Mouse (Mus musculus): ENCODE data around the gene Arid1b. TPM values are rescaled to one million over a fixed set of nuclear protein-coding genes. Genes with fewer than 3 reads are reported as not detected.

Arid1b gene
- total and polyA plus RNA-seq, 3 experiments: 6.1 to 12.4 (median 9.7) TPM

GRCm38 (mm10) chr17:5267747-5268146 is 273.6 kb downstream of the Arid1b start:
- Histone ChIP-seq H3K36me3 (replicated peaks in 1 of 2; ENCODE audit: control insufficient read depth in 1 of 2, insufficient read depth in 1 of 2, low read length in 1 of 2) (peaks cover 8 to 89% of the 10 kb centered on the region in 2 experiments), H3K27ac (ENCODE audit: insufficient read depth, low read depth) (no peak overlapping the region)

GRCm38 (mm10) chr17:5269302-5269701 is 275.2 kb downstream of the Arid1b start:
- Histone ChIP-seq H3K9ac (ENCODE audit: insufficient read depth, low read depth) (no peak overlapping the region), H3K9me3 (replicated peaks; ENCODE audit: low read length) (no peaks in the 10 kb centered on the region), H3K36me3 (replicated peaks in 1 of 2; ENCODE audit: control insufficient read depth in 1 of 2, insufficient read depth in 1 of 2, low read length in 1 of 2) (peaks cover 6 to 83% of the 10 kb centered on the region in 2 experiments), H3K27me3 (replicated peaks) (no peaks in the 10 kb centered on the region), H3K4me3 (replicated peaks in 1 of 3; ENCODE audit: low read depth in 2 of 3, low read length in 2 of 3, poor library complexity in 1 of 3) (no peak overlapping the region), H3K4me2 (ENCODE audit: insufficient read depth, low read depth, poor library complexity, severe bottlenecking) (no peak overlapping the region), H3K27ac (ENCODE audit: insufficient read depth, low read depth) (no peak overlapping the region), H3K4me1 (ENCODE audit: control insufficient read depth in 1 of 2, insufficient read depth in 2 of 2) (no peaks in the 10 kb centered on the region), H3K79me2 (replicated peaks; ENCODE audit: control insufficient read depth, extremely low read depth, insufficient read depth, poor library complexity, severe bottlenecking) (no peaks in the 10 kb centered on the region)
- DNase-seq (ENCODE audit: extremely low read depth): no peak
- dilution Hi-C loops (cut with MboI; ENCODE audit: extremely low pct_ligation_motif_present, extremely low pct_unique_long_range_greater_than_20kb, low sequenced_read_pairs): no loop called here
- TF ChIP-seq CHD1 (IDR thresholded peaks at IDR 0.05; ENCODE audit: low read depth, low read length): no peak
- TF ChIP-seq BHLHE40 (IDR thresholded peaks at IDR 0.05; ENCODE audit: low read depth, low read length): no peak
- no peak for TF ChIP-seq CTCF (conservative IDR thresholded peaks at IDR 0.05 in 1 of 2, IDR thresholded peaks at IDR 0.05 in 1 of 2; ENCODE audit: low read depth in 2 of 2, low read length in 2 of 2)
- TF ChIP-seq MXI1 (IDR thresholded peaks at IDR 0.05; ENCODE audit: low read depth, low read length): no peak
- TF ChIP-seq MAX (IDR thresholded peaks at IDR 0.05; ENCODE audit: low read length): no peak
- no peak for TF ChIP-seq CHD2 (IDR thresholded peaks at IDR 0.05; ENCODE audit: low read length)
- TF ChIP-seq POLR2AphosphoS2 (IDR thresholded peaks at IDR 0.05; ENCODE audit: low read depth, low read length): no peak
- TF ChIP-seq ZKSCAN1 (IDR thresholded peaks at IDR 0.05; ENCODE audit: borderline replicate concordance, low read depth, low read length): no peak
- TF ChIP-seq IRF4 (IDR thresholded peaks at IDR 0.05; ENCODE audit: low read depth, low read length): no peak
- in situ Hi-C loops (cut with MboI; ENCODE audit: low pct_ligation_motif_present, low pct_unique_long_range_greater_than_20kb, low sequenced_read_pairs): no loop called here

More at GRCm38 (mm10) chr17:5267747-5268146, 273.6 kb downstream of the Arid1b start:
- Histone ChIP-seq H3K9ac (ENCODE audit: insufficient read depth, low read depth) (no peak overlapping the region), H3K4me3 (replicated peaks in 1 of 3; ENCODE audit: low read depth in 2 of 3, low read length in 2 of 3, poor library complexity in 1 of 3) (no peak overlapping the region), H3K79me2 (replicated peaks; ENCODE audit: control insufficient read depth, extremely low read depth, insufficient read depth, poor library complexity, severe bottlenecking) (no peaks in the 10 kb centered on the region), H3K9me3 (replicated peaks; ENCODE audit: low read length) (no peaks in the 10 kb centered on the region), H3K4me2 (ENCODE audit: insufficient read depth, low read depth, poor library complexity, severe bottlenecking) (no peak overlapping the region), H3K27me3 (replicated peaks) (no peaks in the 10 kb centered on the region), H3K4me1 (ENCODE audit: control insufficient read depth in 1 of 2, insufficient read depth in 2 of 2) (no peaks in the 10 kb centered on the region)
- DNase-seq (ENCODE audit: extremely low read depth): no peak
- dilution Hi-C loops (cut with MboI; ENCODE audit: extremely low pct_ligation_motif_present, extremely low pct_unique_long_range_greater_than_20kb, low sequenced_read_pairs) (no loop called here), in situ Hi-C loops (cut with MboI; ENCODE audit: low pct_ligation_motif_present, low pct_unique_long_range_greater_than_20kb, low sequenced_read_pairs) (no loop called here)
- TF ChIP-seq MAZ (IDR thresholded peaks at IDR 0.05; ENCODE audit: low read depth, low read length) (no peak), HCFC1 (IDR thresholded peaks at IDR 0.05; ENCODE audit: low read depth, low read length) (no peak), ZNF384 (IDR thresholded peaks at IDR 0.05; ENCODE audit: low read depth, low read length) (no peak), E2F4 (IDR thresholded peaks at IDR 0.05; ENCODE audit: insufficient replicate concordance, low read depth, low read length) (no peak), TBP (conservative IDR thresholded peaks at IDR 0.05; ENCODE audit: low read depth, low read length) (no peak), JUN (IDR thresholded peaks at IDR 0.05; ENCODE audit: insufficient read depth, low read depth, low read length) (no peak), RCOR1 (conservative IDR thresholded peaks at IDR 0.05; ENCODE audit: low read depth, low read length) (no peak), SIN3A (IDR thresholded peaks at IDR 0.05; ENCODE audit: low read length) (no peak), CHD1 (IDR thresholded peaks at IDR 0.05; ENCODE audit: low read depth, low read length) (no peak), MEF2A (IDR thresholded peaks at IDR 0.05; ENCODE audit: borderline replicate concordance, low read depth, low read length) (no peak), MYC (IDR thresholded peaks at IDR 0.05; ENCODE audit: low read depth, low read length) (no peak), KAT2A (IDR thresholded peaks at IDR 0.05; ENCODE audit: insufficient replicate concordance, low read length) (no peak), ZC3H11A (IDR thresholded peaks at IDR 0.05; ENCODE audit: low read depth, low read length) (no peak), POLR2A (IDR thresholded peaks at IDR 0.05; ENCODE audit: low read depth, low read length) (no peak)

All from CH12.LX (cell line).